ENCODE assay signal across 8 mouse cellular contexts in genomic region chr1:181552533-181553410, GRCm38 (mm10). TPM values are rescaled to one million over a fixed set of nuclear protein-coding genes. Genes with fewer than 3 reads are reported as not detected.
A peak's percentile ranks its signal among the peaks of the same experiment; 100 is the strongest.
DNase-seq lines count a peak whose midpoint lies in the region; ATAC-seq and TF ChIP-seq lines count a peak whose summit lies in the region.

No protein-coding gene starts in this region.

- no peak overlapping the region for H3K4me2 ChIP-seq in midbrain, embryonic 13.5 days (replicated peaks)

- H3K79me2 ChIP-seq in C2C12 (ENCODE audit: control insufficient read depth, insufficient read depth): no peaks in the 10 kb centered on the region

- ATAC-seq in midbrain, embryonic 13.5 days: peak; percentile 62; the same call in 1 of the 2 replicates

- no peak overlapping the region for H3K27ac ChIP-seq in midbrain, embryonic 13.5 days

- H3K36me3 ChIP-seq in C2C12 (ENCODE audit: control insufficient read depth, insufficient read depth): no peaks in the 10 kb centered on the region
- H3K36me3 ChIP-seq in midbrain, embryonic 13.5 days: no peaks in the 10 kb centered on the region

- 42% methylated on average over 10 of the region's 10 CpGs for WGBS in midbrain, embryonic 13.5 days

- H3ac ChIP-seq in C2C12 (ENCODE audit: control insufficient read depth, insufficient read length, low read depth): peak overlapping the region; percentile 52

- TF ChIP-seq CTCF in C2C12 (IDR thresholded peaks at IDR 0.05; ENCODE audit: control insufficient read depth, insufficient read depth, insufficient read length): no peak

- no peaks in the 10 kb centered on the region for H3K9me3 ChIP-seq in midbrain, embryonic 13.5 days

- H3K4me1 ChIP-seq in midbrain, embryonic 13.5 days (replicated peaks): peaks cover 15% of the 10 kb centered on the region

- H3K9ac ChIP-seq in midbrain, embryonic 13.5 days (replicated peaks): no peak overlapping the region

- no peaks in the 10 kb centered on the region for H3K79me3 ChIP-seq in C2C12 (ENCODE audit: low read depth)

- no peaks in the 10 kb centered on the region for H3K27me3 ChIP-seq in C2C12 (ENCODE audit: control insufficient read depth, insufficient read depth, insufficient read length)
- H3K27me3 ChIP-seq in midbrain, embryonic 13.5 days: no peaks in the 10 kb centered on the region

- no peak overlapping the region for H3K4me3 ChIP-seq in C2C12 (ENCODE audit: insufficient read depth, poor library complexity, severe bottlenecking)
- no peak overlapping the region for H3K4me3 ChIP-seq in midbrain, embryonic 13.5 days (replicated peaks)

- DNase-seq in gastrocnemius, postnatal 25 days: peak; percentile 33
- DNase-seq in gastrocnemius, adult 18-20 months (ENCODE audit: low spot score): no peak
- DNase-seq in cerebellum, postnatal 10 days: peak; percentile 81 to 87
- no peak for DNase-seq in kidney, postnatal 25 days
- no peak for DNase-seq in thymus, postnatal 0 days (ENCODE audit: low spot score)
- no peak for DNase-seq in lung, postnatal 14 days

TF ChIP-seq in C2C12, 6 proteins besides CTCF, POLR2A, EP300 and RAD21:
- TF ChIP-seq MAX (IDR thresholded peaks at IDR 0.05) (peak; percentile 70), MYOD1 (IDR thresholded peaks at IDR 0.05; ENCODE audit: control insufficient read depth, insufficient read length, low read depth) (peak; percentile 77), MYOG (IDR thresholded peaks at IDR 0.05; ENCODE audit: control insufficient read depth, extremely low read depth, insufficient read length) (no peak), FOSL1 (IDR thresholded peaks at IDR 0.05; ENCODE audit: insufficient read depth, low read length, poor library complexity, severe bottlenecking) (peak; percentile 15), CEBPB (IDR thresholded peaks at IDR 0.05; ENCODE audit: low read depth) (peak; percentile 85), USF1 (IDR thresholded peaks at IDR 0.05; ENCODE audit: low read depth) (no peak)

RNA-seq across cellular contexts. Expression of gene Dnah14, which starts 23.6 kb away (rescaled TPM):
- total RNA-seq in gastrocnemius, postnatal 25 days (2021): under 1 TPM in 1 of 2 experiments, not detected in 1; 0.08 TPM
- under 1 TPM in 1 of 2 experiments, not detected in 1; 0.55 TPM for total RNA-seq in gastrocnemius, adult 18-20 months (2021)
- polyA plus RNA-seq in C2C12 (2012; fragmentation: generic; extraction: Trizol): 0.50 TPM
- 0.73 and 0.82 TPM in 2 replicates for polyA plus RNA-seq in midbrain, embryonic 13.5 days (2015; fragmentation: Nextera tagmentation; extraction: Ambion mirVana)
- 5.7 and 6.2 TPM in 2 replicates for polyA plus RNA-seq in thymus, postnatal 0 days (2015; fragmentation: Nextera tagmentation; extraction: Ambion mirVana)

RNA-seq across cellular contexts. Expression of gene Ccdc121, which starts 41.5 kb away (rescaled TPM):
- not detected for total RNA-seq in gastrocnemius, postnatal 25 days (2021)
- not detected for total RNA-seq in gastrocnemius, adult 18-20 months (2021)
- polyA plus RNA-seq in C2C12 (2012; fragmentation: generic; extraction: Trizol): not detected
- not detected in 2 replicates for polyA plus RNA-seq in midbrain, embryonic 13.5 days (2015; fragmentation: Nextera tagmentation; extraction: Ambion mirVana)
- polyA plus RNA-seq in thymus, postnatal 0 days (2015; fragmentation: Nextera tagmentation; extraction: Ambion mirVana): 0.09 and 0.18 TPM in 2 replicates

Comparison
In these comparisons a context has a peak if more than half of its experiments do, and no peak if none do; other contexts are left out.
1. DNase-seq: peak in gastrocnemius, postnatal 25 days (single experiment) and cerebellum, postnatal 10 days (2 of 2); none in gastrocnemius, adult 18-20 months (single experiment), kidney, postnatal 25 days (0 of 2), thymus, postnatal 0 days (single experiment) and lung, postnatal 14 days (single experiment).